Mouse (Mus musculus): Measurements from ENCODE around the gene Trio. TPM values are rescaled to one million over a fixed set of nuclear protein-coding genes. Genes with fewer than 3 reads are reported as not detected.

The Trio gene
- polyA plus RNA-seq, 1 experiment from 2014 or later = 32.7 TPM

- H3K79me2 ChIP-seq (ENCODE audit: inconsistent target) = no peaks in the 10 kb centered on the region
- H3K36me3 ChIP-seq (ENCODE audit: inconsistent target) = peaks cover 64% of the 10 kb centered on the region
- 83% methylated on average over 7 of the region's 7 CpGs for WGBS (ENCODE audit: missing documents)
- no peak overlapping the region for H3K27ac ChIP-seq
- H3K4me3 ChIP-seq (ENCODE audit: inconsistent target) = no peak overlapping the region
These were observed 253.5 kb downstream of the Trio start for GRCm38 (mm10) chr15:27772125-27772627.

- Histone ChIP-seq H3K27ac (no peak overlapping the region), H3K4me3 (ENCODE audit: inconsistent target) (no peak overlapping the region), H3K79me2 (ENCODE audit: inconsistent target) (no peaks in the 10 kb centered on the region), H3K36me3 (ENCODE audit: inconsistent target) (peaks cover 69% of the 10 kb centered on the region)
- 98% methylated on average over 7 of the region's 7 CpGs for WGBS (ENCODE audit: missing documents)
These were observed 254.1 kb downstream of the Trio start for GRCm38 (mm10) chr15:27771581-27771980.

GRCm38 (mm10) chr15:27770513-27771196, 255.0 kb downstream of the Trio start:
- Histone ChIP-seq H3K79me2 (ENCODE audit: inconsistent target) (no peaks in the 10 kb centered on the region), H3K27ac (no peak overlapping the region), H3K4me3 (ENCODE audit: inconsistent target) (no peak overlapping the region), H3K36me3 (ENCODE audit: inconsistent target) (peaks cover 78% of the 10 kb centered on the region)
- 93% methylated on average over 12 of the region's 12 CpGs for WGBS (ENCODE audit: missing documents)

- no peaks in the 10 kb centered on the region for H3K79me2 ChIP-seq (ENCODE audit: inconsistent target)
- no peak overlapping the region for H3K27ac ChIP-seq
- WGBS (ENCODE audit: missing documents) = 97% methylated on average over 3 of the region's 3 CpGs
- no peak overlapping the region for H3K4me3 ChIP-seq (ENCODE audit: inconsistent target)
- H3K36me3 ChIP-seq (ENCODE audit: inconsistent target) = peaks cover 65% of the 10 kb centered on the region
These were observed 264.2 kb downstream of the Trio start for GRCm38 (mm10) chr15:27761416-27761815.

- H3K27ac ChIP-seq = no peak overlapping the region
- H3K36me3 ChIP-seq (ENCODE audit: inconsistent target) = peaks cover 64% of the 10 kb centered on the region
- no peaks in the 10 kb centered on the region for H3K79me2 ChIP-seq (ENCODE audit: inconsistent target)
- H3K4me3 ChIP-seq (ENCODE audit: inconsistent target) = no peak overlapping the region
- WGBS (ENCODE audit: missing documents) = 100% methylated on average over 1 of the region's 1 CpGs
These were observed 265.0 kb downstream of the Trio start for GRCm38 (mm10) chr15:27760655-27761054.

- WGBS (ENCODE audit: missing documents) = 95% methylated on average over 5 of the region's 5 CpGs
- no peak overlapping the region for H3K27ac ChIP-seq
These were observed 265.8 kb downstream of the Trio start for GRCm38 (mm10) chr15:27759890-27760289.

GRCm38 (mm10) chr15:27758680-27759079, 267.0 kb downstream of the Trio start:
- no peaks in the 10 kb centered on the region for H3K79me2 ChIP-seq (ENCODE audit: inconsistent target)
- 88% methylated on average over 6 of the region's 6 CpGs for WGBS (ENCODE audit: missing documents)
- no peak overlapping the region for H3K27ac ChIP-seq
- H3K36me3 ChIP-seq (ENCODE audit: inconsistent target) = peaks cover 74% of the 10 kb centered on the region
- H3K4me3 ChIP-seq (ENCODE audit: inconsistent target) = no peak overlapping the region

More at GRCm38 (mm10) chr15:27759890-27760289, 265.8 kb downstream of the Trio start:
- Histone ChIP-seq H3K36me3 (ENCODE audit: inconsistent target) (peaks cover 67% of the 10 kb centered on the region), H3K79me2 (ENCODE audit: inconsistent target) (no peaks in the 10 kb centered on the region), H3K4me3 (ENCODE audit: inconsistent target) (no peak overlapping the region)

GRCm38 (mm10) chr15:27756426-27756825, 269.2 kb downstream of the Trio start:
- H3K4me3 ChIP-seq (ENCODE audit: inconsistent target) = no peak overlapping the region
- H3K36me3 ChIP-seq (ENCODE audit: inconsistent target) = peaks cover 83% of the 10 kb centered on the region
- H3K79me2 ChIP-seq (ENCODE audit: inconsistent target) = no peaks in the 10 kb centered on the region
- 98% methylated on average over 11 of the region's 11 CpGs for WGBS (ENCODE audit: missing documents)
- no peak overlapping the region for H3K27ac ChIP-seq

GRCm38 (mm10) chr15:27754571-27755260, 270.9 kb downstream of the Trio start:
- no peak overlapping the region for H3K4me3 ChIP-seq (ENCODE audit: inconsistent target)
- peaks cover 88% of the 10 kb centered on the region for H3K36me3 ChIP-seq (ENCODE audit: inconsistent target)
- no peaks in the 10 kb centered on the region for H3K79me2 ChIP-seq (ENCODE audit: inconsistent target)
- WGBS (ENCODE audit: missing documents) = 89% methylated on average over 7 of the region's 7 CpGs
- no peak overlapping the region for H3K27ac ChIP-seq

- 69% methylated on average over 5 of the region's 5 CpGs for WGBS (ENCODE audit: missing documents)
- Histone ChIP-seq H3K4me3 (ENCODE audit: inconsistent target) (no peak overlapping the region), H3K27ac (no peak overlapping the region), H3K79me2 (ENCODE audit: inconsistent target) (no peaks in the 10 kb centered on the region), H3K36me3 (ENCODE audit: inconsistent target) (peaks cover 88% of the 10 kb centered on the region)
These were observed 271.7 kb downstream of the Trio start for GRCm38 (mm10) chr15:27753923-27754322.

GRCm38 (mm10) chr15:27752677-27753342, 272.8 kb downstream of the Trio start:
- H3K27ac ChIP-seq = no peak overlapping the region
- no peaks in the 10 kb centered on the region for H3K79me2 ChIP-seq (ENCODE audit: inconsistent target)
- H3K4me3 ChIP-seq (ENCODE audit: inconsistent target) = no peak overlapping the region
- 93% methylated on average over 7 of the region's 7 CpGs for WGBS (ENCODE audit: missing documents)
- peaks cover 92% of the 10 kb centered on the region for H3K36me3 ChIP-seq (ENCODE audit: inconsistent target)

GRCm38 (mm10) chr15:27751612-27752405, 273.8 kb downstream of the Trio start:
- no peak overlapping the region for H3K27ac ChIP-seq
- 84% methylated on average over 12 of the region's 12 CpGs for WGBS (ENCODE audit: missing documents)
- H3K4me3 ChIP-seq (ENCODE audit: inconsistent target) = no peak overlapping the region
- no peaks in the 10 kb centered on the region for H3K79me2 ChIP-seq (ENCODE audit: inconsistent target)
- H3K36me3 ChIP-seq (ENCODE audit: inconsistent target) = peaks cover 92% of the 10 kb centered on the region

- WGBS (ENCODE audit: missing documents) = 46% methylated on average over 8 of the region's 8 CpGs
- Histone ChIP-seq H3K4me3 (ENCODE audit: inconsistent target) (no peak overlapping the region), H3K79me2 (ENCODE audit: inconsistent target) (no peaks in the 10 kb centered on the region), H3K36me3 (ENCODE audit: inconsistent target) (peaks cover 91% of the 10 kb centered on the region), H3K27ac (no peak overlapping the region)
These were observed 276.9 kb downstream of the Trio start for GRCm38 (mm10) chr15:27748739-27749138.

GRCm38 (mm10) chr15:27747512-27747911, 278.1 kb downstream of the Trio start:
- Histone ChIP-seq H3K4me3 (ENCODE audit: inconsistent target) (no peak overlapping the region), H3K79me2 (ENCODE audit: inconsistent target) (no peaks in the 10 kb centered on the region), H3K36me3 (ENCODE audit: inconsistent target) (peaks cover 92% of the 10 kb centered on the region), H3K27ac (no peak overlapping the region)
- 91% methylated on average over 18 of the region's 18 CpGs for WGBS (ENCODE audit: missing documents)
